Mouse (Mus musculus) retina, postnatal 1 day (tissue): ENCODE data around the gene Ndufc1.
"Not testable (repeated sequence)": the region's sequence is repeated elsewhere in the genome, so short reads cannot be mapped to it uniquely, and the experiment has no call there.

Experiments
- DNase-seq: peaks from one replicate; pipeline ENCODE4 v3.0.0-alpha.2; 2012

Ndufc1 gene

GRCm38 (mm10) chr3:51395461-51396145 lies 13.2 kb downstream of the Ndufc1 start:
- no peak for DNase-seq

DNA sequence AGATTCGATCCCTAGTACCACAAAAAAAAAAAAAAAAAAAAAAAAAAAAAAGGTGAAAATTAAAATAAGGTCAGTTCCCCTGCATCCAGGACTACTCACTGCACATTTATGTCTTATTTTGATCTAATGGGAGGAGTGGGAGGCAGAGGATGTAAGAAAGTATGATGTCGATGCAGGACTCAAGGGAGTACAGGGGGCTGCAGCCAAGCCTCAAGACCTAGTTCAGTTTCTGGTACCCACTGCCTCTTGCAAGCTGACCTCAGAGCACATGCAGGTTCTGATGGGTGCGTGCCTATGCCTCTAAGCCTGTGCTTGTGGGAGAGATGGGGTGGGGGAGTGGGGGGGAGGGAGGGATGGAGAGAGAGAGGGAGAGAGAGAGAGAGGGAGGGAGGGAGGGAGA lies 13.9 kb downstream of the Ndufc1 start:
- DNase-seq: no peak

DNA sequence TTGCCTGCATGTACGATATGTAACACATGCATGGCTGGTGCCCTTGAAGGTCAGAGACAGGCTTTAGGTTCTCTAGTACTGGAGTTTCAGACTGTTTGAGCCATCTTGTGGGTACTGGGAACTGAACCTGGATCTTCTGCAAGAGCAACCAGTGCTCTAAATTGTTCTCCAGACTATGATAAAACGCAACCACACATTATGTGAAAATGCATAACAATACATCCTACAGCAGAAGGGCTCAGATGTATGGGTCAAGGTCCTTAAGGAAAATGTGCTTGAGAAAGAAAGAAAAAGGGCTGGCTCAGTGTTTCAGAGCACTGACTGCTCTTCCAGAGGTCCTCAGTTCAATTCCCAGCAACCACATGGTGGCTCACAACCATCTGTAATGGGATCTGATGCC lies 15.1 kb downstream of the Ndufc1 start:
- no peak for DNase-seq

- DNase-seq: not testable (repeated sequence)
These were observed 15.8 kb downstream of the Ndufc1 start for GRCm38 (mm10) chr3:51393018-51393417.

- DNase-seq: no peak
These were observed 17.2 kb downstream of the Ndufc1 start for GRCm38 (mm10) chr3:51391591-51391990.

- no peak for DNase-seq
These were observed 17.7 kb downstream of the Ndufc1 start for GRCm38 (mm10) chr3:51391095-51391494.

GRCm38 (mm10) chr3:51388904-51389303 lies 19.9 kb downstream of the Ndufc1 start:
- peak; percentile 46 for DNase-seq

GRCm38 (mm10) chr3:51387868-51388381 lies 20.9 kb downstream of the Ndufc1 start:
- peak; percentile 85 for DNase-seq

DNA sequence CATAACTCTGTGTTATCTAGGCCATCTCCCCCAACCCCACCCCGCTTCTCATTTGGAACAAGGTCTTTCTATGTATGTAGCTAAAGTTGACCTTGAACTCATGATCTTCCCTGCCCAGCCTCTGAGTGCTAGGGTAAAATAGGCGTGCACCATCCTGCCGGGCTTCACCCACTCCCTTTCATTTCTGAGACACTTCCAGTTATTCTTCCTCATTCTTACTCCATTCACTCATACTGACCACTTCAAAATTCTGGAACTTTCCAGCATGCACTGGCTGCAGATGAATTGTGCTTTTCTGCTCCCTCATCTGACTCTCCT lies 21.7 kb downstream of the Ndufc1 start:
- DNase-seq: no peak

DNA sequence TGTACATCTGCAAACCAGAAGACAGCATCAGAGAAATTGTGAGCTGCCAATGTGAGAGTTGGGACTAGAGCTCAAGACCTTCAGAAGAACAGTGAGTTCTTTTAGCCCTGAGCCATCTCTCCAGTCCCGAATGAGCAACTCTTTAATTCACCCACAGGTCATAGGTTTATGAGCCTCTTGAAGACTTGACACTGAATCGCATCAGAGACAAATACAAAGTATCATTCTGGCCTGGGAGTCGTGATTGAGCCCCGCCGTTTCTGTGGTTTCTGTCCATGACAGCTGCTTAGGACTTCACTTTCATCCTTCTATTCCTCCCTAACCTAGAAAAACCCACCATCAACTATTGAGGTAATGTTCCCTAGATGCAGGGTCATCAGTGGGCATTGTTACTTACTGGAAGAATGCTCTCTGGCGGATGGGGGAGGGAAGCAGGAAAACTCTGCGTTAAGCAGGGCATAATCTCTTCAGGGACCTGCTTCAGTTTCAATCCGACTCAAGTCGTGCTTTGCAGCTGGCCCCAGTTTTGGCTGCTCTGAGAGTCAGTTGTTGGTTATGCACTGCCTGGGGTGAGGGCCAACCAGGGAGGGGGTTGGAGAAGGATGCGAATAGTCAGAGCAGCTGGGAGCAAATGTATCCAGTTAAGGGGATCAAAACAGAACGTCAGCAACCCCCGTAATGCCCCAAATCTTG lies 22.2 kb downstream of the Ndufc1 start:
- peak; percentile 82 for DNase-seq

DNA sequence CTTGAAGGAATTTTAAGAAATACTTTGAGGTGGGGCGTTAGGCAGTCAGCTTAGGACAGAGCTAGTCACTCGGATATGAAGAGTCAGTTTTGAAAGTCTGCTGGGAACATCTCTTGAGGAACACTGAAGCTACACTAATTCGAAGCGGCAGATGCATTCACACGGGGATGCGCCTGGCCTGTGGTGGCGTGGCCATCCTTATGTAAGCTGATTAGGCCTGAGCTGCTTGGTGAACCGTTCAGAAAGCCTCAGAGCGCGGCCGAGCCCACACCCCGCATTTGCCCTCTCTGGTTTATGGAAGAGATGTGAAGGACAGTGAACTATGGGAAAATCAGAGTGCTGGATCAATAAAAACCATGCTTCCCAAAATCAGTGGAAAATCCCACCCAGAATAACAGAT lies 25.4 kb downstream of the Ndufc1 start:
- DNase-seq: peak; percentile 96

GRCm38 (mm10) chr3:51380660-51381014 lies 28.2 kb downstream of the Ndufc1 start:
- no peak for DNase-seq

GRCm38 (mm10) chr3:51379786-51380659 lies 28.8 kb downstream of the Ndufc1 start:
- peak; percentile 78 for DNase-seq

GRCm38 (mm10) chr3:51378665-51378946 lies 30.2 kb downstream of the Ndufc1 start:
- no peak for DNase-seq

DNA sequence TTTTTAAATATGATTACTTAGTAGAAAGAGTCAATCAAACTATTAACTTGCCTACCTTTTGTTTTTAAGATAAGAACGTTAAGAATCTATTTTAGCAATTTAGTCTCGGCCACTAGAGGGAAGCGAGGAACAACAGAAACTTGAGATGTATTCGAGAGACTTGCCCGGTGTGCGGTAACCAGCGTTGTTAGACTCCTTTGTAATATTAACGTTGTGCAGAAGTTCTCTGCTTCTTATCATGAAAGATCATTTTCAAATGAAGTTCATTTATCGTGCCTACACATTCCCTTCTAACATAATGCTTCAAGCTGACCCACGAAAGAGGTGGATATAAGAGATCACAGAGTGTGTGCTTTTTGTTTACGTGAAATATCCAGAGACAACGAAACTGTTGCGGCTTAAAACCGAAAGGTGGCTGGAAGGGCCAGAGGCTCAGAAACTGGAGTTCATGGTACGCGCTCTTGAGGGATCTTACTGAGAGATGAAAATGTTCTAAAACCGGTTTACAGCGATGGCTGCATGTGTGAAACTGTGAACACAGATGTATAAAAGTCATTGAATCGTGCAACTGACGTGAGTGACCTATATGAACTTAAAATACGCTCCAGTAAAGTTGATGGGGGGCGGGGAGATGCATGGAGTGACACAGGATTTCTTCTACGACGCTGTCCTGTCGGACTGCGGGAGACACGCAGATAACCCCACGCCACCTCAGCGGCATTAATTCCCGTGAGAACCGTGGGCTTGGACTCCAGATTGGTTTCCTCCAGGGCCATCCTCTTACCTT lies 30.7 kb downstream of the Ndufc1 start:
- peak; percentile 76 for DNase-seq

DNA sequence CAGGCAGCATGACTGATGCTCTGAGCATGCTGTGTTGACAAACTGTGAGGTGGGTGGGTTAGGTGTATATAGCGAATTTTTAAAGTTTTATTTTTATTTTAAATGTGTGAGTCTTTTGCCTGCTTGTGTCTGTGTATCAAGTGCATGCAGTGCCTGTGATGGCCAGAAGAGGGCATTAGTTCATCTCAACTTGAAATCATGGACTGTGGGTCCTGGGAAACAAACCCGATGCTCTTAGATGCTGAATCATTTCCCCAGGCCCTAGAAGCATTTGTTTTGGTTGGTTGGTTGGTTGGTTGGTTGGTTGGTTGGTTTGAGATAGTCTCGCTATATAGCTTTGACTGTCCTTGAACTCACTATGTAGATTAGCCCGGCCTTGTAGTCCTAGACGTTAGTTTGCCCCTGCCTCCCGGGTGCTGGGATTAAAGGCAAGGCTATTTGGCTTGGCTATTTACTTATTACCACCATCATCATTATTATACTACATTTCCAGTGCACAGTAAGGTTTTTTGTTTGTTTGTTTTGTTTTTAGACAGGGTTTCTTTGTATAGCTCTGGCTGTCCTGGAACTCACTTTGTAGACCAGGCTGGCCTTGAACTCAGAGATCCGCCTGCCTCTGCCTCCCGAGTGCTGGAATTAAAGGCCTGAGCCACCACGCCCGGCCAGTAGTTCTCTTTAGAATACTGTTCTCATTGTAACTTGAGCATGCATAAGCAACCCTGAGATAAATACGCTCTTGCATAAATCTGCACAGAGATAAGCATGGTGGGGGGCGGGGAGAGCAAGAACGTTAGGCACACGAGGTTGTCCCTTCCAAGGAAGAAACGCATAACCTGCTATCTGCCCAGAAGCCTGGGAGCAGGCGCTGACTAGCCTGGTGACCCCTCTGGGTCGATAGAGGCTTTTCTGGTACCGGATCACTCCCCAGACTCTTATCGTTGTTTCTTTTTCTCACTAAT lies 33.2 kb downstream of the Ndufc1 start:
- peak; percentile 83 for DNase-seq

GRCm38 (mm10) chr3:51373544-51373943 lies 35.2 kb downstream of the Ndufc1 start:
- DNase-seq: no peak

DNA sequence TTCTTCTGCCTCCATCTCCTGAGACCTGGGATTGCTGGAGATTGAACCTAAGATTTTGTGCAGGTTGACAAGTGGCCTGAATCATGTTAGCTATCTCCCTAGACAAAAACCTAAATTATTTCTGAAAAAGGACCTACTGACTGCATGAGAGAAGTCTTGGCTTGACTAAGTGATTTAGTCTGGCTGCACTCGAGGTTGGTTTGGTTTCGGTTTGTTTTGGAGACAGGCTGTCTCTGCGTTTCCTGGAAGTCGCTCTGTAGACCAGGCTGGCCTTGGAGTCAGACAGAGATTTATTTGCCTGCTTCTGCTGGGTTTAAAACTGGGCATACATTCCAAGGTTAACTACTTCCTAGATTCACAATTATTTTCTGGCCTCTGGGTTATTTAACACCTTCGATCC lies 35.9 kb downstream of the Ndufc1 start:
- no peak for DNase-seq

DNA sequence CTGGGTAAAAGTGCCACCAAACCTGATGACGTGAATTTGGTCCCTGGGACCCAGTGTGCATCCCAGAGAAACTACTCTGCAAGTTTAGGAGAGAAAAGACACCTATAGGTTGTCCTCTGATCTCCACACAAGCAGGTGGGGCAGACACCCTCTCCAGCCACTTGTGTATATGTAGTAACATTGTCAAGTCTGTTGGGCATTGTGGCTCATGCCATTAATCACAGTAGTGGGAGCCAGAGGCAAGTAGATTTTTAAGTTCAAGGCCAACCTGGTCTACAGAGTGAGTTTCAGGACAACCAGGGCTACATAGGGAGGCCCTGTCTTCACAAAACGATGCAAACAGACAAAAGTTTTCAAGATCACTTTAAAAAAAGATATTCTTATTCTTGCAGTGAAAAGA lies 37.0 kb downstream of the Ndufc1 start:
- no peak for DNase-seq

DNA sequence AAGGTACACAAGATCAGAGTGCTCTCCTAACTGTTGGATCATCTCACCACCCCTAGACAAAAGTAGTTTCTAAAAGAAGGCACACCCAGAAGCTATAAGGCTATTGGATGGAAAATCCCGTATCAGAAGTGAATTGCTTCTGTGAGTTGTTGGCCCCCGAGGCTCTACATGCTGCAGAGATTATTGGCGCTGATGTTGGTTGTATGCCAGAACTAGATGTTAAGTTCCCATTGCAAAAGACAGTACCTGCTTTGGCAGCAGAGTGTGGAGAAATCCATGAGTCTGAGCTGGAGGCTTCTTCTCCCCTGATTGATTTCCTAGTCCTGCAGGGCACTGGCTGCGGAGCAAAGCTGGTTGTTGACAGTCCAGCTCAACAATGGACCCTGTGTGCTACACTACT lies 40.8 kb downstream of the Ndufc1 start:
- DNase-seq: no peak

DNA sequence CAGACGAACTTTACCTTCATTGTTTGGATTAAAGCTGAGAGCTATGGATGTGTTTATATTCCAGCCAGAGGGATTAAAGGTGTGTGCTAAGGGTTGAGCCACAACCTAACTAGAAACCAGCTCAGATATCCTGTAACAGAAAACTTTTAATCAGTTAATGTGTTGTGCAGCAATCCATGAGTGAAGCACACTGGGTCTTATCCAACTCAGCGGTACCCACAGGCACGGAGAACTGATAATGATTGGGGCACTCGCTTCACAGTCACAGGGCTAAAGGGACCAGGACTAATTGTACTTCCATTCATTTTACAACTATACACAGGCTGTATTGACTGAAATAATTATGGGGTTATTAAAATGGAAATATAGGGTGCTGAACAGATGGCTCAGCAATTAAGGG lies 41.9 kb downstream of the Ndufc1 start:
- no peak for DNase-seq

- no peak for DNase-seq
These were observed 43.3 kb downstream of the Ndufc1 start for GRCm38 (mm10) chr3:51365517-51365882.
